Mouse (Mus musculus): ENCODE measurements at regions not wholly inside any gene's neighbourhood (a gene's known extent, or its start where the extent isn't known, plus 50 kb on each side); places are given as distances from the start of the nearest gene placed in this dataset.

DNA sequence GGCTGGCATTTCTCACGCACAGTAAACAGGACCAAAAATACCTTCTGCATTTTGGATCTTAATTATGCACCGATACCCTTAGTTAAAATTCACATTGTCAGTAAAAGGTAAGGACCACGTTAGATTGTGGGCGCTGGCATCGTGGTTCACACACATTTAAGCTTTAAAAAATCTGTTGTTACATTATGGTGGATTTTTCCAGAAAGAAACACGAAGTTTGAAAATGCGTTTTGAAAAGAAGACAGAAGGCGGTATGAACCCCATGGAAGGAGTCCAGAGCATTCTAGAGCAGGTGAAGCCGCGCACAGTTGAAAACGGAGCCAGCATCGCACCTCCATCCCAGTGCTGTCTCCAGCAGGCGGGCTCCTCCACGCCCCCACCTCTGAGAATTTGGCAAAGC is 94.6 kb upstream of the Zfp64 start:
- DNase-seq (ENCODE audit: low spot score in 2 of 2), result no peak

- DNase-seq (ENCODE audit: low spot score in 2 of 2), result no peak
These were observed 86.4 kb upstream of the Zfp64 start for GRCm38 (mm10) chr2:169041748-169042147.

- no peak for DNase-seq (ENCODE audit: low spot score in 2 of 2)
These were observed 82.6 kb upstream of the Zfp64 start for GRCm38 (mm10) chr2:169037975-169038374.

GRCm38 (mm10) chr2:169037519-169037918 is 82.1 kb upstream of the Zfp64 start:
- DNase-seq (ENCODE audit: low spot score in 2 of 2), result no peak

DNA sequence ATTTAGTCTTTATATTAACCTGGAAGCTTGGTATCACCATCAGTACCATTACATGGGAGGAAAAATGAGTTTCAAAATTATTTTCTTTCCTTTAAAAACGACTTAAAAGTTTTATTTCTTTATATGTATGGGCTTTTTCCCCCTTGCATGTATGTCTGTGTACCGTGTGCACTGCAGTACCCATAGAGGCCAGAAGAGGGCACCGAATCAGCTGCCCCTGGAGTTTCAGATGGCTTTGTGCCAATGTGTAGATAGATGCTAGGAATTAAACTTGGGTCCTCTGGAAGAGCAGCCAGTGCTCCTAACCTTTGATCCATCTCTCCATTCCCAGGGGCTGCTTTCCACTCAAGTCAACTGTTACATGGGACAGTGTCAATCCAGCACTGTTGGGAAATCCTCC is 79.9 kb upstream of the Zfp64 start:
- no peak for DNase-seq (ENCODE audit: low spot score in 2 of 2)

- no peak for DNase-seq (ENCODE audit: low spot score in 2 of 2)
These were observed 78.6 kb upstream of the Zfp64 start for GRCm38 (mm10) chr2:169033997-169034396.

GRCm38 (mm10) chr2:169033181-169033580 is 77.8 kb upstream of the Zfp64 start:
- no peak for DNase-seq (ENCODE audit: low spot score in 2 of 2)

GRCm38 (mm10) chr2:169028531-169029114 is 73.2 kb upstream of the Zfp64 start:
- DNase-seq (ENCODE audit: low spot score in 2 of 2), result no peak

DNA sequence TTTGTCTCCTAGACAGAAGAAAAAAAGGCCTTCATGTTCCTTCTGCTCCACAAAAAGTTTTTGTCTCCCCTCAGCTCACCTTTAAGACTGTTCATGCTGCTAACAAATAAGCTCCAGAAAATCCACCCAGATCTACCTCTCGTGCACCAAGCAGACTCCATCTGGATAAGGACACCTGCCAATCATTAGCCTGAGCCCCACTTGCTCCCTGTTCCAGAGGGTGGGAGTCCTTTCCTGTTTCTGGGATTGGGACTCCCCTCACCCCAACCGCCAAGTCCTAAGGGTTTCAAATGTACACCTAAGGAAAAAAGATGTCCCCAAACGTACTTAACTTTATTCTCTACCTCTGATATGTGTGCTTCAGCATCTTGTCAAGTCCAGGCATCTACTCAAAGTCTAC is 63.6 kb upstream of the Zfp64 start:
- no peak for DNase-seq (ENCODE audit: low spot score in 2 of 2)

- DNase-seq (ENCODE audit: low spot score in 2 of 2), result no peak
These were observed 54.9 kb upstream of the Zfp64 start for GRCm38 (mm10) chr2:169010271-169010670.

- DNase-seq (ENCODE audit: low spot score in 2 of 2), result no peak
These were observed 53.4 kb upstream of the Zfp64 start for GRCm38 (mm10) chr2:169008756-169009155.

- DNase-seq (ENCODE audit: low spot score in 2 of 2), result no peak
These were observed 52.9 kb upstream of the Zfp64 start for GRCm38 (mm10) chr2:169008333-169008732.

GRCm38 (mm10) chr2:169006549-169006948 is 51.2 kb upstream of the Zfp64 start:
- no peak for DNase-seq (ENCODE audit: low spot score in 2 of 2)

- no peak for DNase-seq (ENCODE audit: low spot score in 2 of 2)
These were observed 50.4 kb upstream of the Zfp64 start for GRCm38 (mm10) chr2:169005810-169006209.
